Mouse (Mus musculus): ENCODE measurements around the gene Twist2.

DNA sequence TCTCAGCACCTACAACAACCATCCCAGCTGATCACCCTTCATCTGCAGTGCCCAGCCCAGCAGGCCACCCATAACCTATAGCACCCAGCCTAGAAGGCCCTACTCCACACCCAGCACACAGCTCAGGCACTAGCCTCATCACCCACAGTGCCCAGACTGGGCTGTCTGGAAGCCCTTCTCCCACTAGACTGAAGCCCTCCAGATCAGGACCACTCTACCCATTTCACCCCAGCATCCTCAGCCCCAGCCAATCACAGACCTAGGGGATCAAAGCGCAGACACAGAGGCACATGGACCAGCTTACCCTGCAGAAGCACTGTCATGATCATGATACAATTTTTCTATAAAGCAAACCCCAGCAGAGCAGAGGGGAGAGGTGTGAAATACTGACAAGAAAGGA lies 57.6 kb downstream of the Twist2 start:
- TF ChIP-seq EP300 (IDR thresholded peaks at IDR 0.05) (no peak), CTCF (IDR thresholded peaks at IDR 0.05) (no peak)
